Mouse (Mus musculus): ENCODE measurements around the gene Rora. TPM values are rescaled to one million over a fixed set of nuclear protein-coding genes. Genes with fewer than 3 reads are reported as not detected.

Gene Rora
- total and polyA plus RNA-seq, 3 experiments = 39.7 to 94.1 (median 45.9) TPM

DNA sequence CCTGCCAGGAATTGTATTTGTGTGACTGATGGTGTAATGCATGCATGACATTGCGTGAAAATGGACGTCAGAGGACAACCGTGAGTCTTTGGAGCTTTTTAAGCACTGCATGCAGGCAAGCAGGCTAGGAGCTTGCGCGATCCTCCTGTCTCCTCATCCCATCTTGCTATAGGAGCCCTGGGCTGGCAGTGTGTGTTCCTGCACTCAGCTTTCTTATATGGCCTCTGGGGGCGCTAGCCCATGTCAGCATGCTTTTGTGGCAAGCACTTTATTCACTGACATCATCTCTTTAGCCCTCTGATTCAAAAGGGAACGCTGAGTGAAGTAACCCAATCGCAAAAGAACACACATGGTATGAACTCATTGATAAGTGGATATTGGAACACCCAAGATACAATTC, 105.7 kb downstream of the Rora start:
- DNase-seq = no peak

DNA sequence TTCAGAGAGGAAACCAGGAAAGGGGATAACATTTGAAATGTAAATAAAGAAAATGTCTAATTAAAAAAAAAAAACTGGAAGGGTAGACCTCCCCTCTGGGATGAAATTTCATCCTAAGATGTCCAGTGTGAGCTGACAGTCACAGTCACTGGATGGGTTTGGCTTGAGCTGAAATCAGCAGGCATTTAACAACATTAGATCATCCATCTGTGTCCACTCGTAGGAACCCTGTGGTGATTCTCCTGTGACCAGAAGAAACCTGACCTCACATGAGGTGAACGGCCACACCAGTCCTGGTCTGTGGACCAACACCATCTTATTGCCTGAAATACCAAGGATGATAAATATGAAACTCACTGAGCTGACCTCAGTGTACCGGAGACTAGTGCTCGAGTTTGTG, 106.7 kb downstream of the Rora start:
- no peak for DNase-seq

DNA sequence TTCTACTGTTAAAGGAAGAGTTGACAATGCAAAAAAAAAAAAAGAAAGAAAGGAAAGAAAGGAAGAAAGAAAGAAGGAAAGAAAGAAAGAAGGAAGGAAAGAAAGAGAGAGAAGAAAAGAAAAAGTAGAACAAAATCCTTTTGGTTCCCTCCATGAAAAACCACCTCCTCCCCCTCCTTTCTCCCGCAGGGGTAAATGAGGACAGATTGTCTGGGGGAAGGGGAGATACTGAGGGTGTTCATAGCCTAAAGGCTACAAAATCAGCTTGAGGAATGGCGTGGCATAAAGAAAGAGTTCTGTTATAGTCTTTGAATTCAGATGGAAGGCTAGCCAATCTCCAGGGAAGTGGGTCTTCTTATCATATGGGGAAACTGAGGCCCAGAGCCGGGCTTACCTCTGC, 107.3 kb downstream of the Rora start:
- DNase-seq = no peak

DNA sequence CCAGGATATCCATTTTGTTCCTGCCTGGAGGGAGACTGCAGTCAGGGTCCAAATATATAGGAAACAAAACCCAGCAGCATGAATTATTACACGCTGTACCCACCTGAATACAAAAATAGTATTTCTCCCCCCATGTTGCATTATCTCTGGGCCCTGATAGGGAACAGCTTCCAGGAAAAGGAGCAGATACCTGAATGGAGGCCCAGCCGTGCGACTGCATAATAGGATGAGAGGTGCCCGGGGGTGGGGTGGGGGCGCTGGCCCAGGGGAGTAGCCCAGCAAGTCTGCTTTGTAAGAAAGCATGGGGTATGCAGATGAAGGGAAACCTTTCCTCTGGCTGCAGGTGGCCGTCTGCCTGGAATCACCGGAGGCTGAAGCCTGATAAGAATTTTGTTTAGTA, 108.1 kb downstream of the Rora start:
- no peak for DNase-seq

DNA sequence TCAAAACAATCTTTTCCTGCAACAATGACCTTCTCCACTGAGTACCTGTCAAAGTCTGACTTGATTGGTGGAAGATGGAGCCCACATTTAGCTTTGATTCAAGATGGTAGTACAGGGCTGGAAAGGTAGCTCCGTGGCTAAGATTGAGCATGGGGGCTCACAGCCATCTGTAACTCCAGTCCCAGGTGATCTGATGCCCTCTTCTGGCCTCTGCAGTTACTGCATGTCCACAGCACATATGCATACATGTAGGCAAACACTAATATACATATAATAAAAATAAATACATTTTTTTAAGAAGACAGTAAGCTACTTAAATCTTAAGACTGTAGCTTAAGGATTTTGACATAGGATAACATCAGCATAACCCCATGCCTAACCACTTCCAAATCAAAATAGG, 112.0 kb downstream of the Rora start:
- DNase-seq = no peak

DNA sequence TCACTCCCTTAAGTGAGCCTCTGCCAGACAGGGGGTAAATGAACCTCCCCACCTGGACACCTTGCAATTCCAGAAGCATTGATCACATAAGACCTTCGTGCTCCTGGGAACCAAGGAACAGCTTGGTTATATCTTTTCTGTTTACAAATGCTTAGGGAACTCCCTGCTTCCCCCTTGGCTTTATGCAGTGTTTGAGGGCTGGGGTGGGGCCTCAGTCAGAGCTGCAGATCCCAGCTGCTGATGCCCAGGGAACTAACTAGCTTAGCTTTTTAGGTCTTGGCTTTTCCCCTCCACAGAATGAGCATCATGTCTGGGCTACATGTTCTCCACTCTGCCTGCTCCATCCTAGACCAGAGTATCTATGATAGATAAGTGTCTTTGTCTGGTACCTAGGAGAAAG, 116.1 kb downstream of the Rora start:
- DNase-seq = no peak

DNA sequence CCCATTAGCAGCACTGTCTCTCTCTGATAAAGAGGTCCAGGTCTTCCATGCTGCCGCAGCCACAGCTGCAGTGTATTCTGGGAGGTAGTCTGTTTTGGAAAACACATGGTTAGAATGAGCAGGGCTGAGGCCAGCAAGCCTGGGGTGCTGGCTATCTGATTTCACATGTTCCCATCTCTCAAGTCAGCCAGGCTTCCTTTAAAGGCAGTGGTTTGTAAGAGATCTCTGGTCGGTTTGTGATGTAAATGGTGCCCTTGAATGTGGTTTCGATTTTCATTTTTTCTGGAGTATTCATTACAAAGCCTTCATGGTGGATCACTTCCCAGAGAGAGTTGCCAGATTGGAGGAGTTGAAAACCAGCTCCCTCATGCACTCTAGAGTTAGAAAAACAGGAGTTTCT, 117.8 kb downstream of the Rora start:
- no peak for DNase-seq

DNA sequence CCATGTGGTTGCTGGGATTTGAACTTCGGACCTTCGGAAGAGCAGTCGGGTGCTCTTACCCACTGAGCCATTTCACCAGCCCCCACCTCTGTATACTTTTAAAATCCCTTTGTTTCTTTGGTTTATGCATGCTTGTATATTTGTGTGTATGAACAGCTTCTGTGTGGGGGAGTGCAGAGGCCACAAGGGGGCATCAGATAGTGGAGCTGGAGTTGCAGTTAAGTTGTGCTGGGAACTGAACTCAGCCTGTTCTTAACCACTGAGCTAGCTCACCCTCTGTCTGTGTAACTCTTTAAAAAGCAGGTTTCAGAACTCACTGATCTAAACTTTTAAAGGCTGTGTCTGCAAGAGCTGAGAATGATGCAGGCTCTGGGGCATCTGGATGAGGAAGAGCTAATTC, 120.2 kb downstream of the Rora start:
- DNase-seq = no peak

DNA sequence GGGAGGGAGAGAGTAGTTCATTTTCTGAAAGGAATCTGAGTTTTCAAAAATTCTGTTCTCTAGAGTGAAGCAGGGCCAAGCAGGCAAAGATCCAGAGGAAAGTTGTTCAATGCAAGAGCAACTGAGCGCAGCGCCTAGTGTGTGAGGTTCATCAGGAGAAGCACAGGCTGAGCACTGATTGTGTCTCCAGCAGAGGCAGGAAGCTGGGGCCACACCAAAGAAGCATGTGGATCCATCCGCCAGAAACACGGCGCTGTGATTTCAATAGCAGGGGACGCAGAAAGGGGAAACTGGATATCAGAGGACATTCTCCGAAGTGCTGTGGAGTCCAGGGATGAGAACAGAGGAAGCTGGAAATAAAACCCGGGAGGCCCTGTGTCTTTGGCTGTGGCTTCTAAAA, 128.4 kb downstream of the Rora start:
- DNase-seq = no peak

DNA sequence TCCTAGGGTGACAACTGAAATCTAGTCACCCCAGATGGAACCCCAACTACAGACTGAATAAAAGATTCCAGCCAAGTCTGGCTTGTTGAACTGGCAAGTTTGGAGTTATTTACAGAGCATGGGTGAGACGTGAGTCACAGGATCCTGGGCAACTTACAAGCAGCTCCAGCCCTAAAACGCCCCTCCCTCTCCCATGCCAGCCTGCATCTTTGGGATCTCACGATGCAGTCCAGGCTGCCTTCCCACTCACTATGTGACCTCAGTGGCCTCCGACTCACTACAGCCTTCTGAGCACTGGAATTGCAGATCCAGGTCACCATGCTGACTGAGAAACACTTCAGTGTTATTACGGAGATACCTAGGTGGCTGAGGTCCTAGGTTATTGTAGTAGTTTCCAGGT, 129.0 kb downstream of the Rora start:
- DNase-seq = peak; percentile 44

DNA sequence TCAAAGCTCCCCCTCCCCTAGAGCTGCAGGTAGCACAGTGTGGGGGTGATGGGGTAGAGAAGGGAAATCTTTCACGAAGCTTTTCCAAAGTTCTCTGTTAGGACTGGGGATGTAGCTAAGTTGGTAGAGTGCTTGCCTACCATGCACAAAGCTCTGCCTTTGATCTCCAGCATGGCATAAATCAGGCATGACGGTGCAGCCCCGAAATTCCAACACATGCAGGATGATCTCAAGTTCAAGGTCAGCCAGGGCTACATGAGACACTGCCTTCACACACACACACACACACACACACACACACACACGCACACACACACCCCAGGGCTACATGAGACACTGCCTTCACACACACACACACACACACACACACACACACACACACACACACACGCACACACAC, 129.7 kb downstream of the Rora start:
- DNase-seq = peak; percentile 66

DNA sequence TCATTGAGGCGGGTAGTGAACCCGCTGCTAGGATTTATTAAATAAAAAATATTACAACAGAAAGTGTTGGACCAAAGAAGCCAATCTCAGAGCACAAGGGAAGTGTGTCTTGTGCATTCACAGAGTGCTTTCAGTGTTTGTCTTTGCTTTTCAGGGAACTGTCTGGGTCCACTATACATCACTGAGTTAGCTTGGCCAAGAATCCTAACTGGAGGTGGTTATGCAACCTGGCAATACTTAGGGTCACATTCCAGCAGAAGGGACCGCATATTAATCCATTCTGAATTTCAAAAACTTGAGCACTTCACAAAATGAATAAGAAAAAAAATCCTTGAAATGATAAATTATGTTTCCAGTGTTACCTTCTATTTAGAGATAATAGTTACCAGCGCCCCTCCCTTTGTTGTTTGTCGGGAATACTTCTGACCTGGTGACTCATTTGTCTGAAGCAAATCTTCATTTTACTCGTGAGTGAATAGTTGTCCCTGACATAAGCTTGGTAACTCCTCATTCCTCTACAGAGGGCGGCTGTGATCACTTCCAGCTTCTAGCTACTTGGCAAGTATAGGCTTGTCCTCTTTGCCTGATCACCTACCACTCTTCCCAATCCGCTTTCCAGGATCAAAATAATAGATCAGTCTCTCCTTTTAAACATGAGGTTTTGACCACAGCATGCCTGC, 133.2 kb downstream of the Rora start:
- DNase-seq = peak; percentile 64

DNA sequence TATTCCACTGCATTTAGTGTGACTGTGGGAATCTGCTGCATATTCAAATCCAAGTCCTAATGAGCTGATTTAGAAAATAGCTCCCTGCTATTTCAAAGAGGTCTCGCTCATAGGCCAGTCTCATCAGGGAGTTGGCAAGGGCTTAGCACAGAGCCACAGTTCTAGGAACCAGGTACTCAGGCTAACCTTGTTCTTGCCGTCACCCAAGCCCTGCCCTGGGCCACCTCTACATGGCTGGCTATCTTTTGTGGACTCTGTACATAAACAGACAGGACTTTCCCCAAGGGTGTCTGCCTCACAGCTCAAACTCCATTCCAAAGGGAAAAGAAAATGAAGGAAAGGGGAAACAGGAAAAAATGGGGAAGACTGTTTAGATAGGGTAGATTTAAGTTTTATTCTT, 134.1 kb downstream of the Rora start:
- no peak for DNase-seq

DNA sequence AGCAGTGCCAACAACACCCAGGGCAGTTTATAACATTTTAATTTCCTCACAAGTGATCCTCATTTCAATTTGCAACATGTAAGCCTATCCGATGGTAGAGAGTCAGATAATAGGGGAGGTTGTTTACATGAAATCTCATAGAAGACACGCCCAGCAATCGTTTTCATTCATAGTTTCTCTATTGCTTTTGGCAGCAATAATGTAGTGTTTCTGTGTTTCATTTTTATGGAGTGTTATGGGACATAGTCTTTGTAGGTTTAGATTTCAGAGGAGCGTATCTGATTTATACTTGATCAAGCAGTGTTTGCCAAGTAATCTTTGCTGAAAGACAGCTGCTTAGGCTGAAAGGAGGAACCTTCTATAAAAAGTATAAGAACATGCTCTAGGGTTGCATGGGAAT, 137.3 kb downstream of the Rora start:
- no peak for DNase-seq

DNA sequence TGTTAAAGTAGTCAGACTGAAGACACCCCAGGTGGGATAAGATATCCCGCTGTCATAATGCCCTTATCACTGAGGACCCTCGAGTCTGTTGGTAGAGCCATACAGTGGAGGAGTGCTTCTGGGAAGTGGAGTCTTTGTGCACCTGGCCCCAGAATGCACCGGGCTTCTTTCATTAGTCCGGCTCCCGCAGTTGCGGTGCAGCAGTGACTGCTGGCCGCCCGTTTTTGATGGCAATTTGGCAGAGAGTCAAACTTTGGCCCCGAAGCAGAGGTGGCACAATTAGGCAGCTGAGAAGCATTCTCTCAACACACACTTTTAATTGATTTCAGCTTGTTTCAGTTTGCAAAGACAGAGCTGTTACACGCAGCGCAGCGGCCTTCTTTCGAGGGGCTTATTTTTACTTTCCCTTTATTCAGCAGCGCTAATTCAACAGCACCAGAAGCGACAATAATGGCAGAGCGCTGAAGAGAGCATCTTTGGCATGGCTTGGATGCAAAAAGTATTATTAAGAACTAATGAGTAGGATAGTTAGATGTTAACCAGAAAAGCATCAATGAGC, 138.5 kb downstream of the Rora start:
- DNase-seq = no peak

DNA sequence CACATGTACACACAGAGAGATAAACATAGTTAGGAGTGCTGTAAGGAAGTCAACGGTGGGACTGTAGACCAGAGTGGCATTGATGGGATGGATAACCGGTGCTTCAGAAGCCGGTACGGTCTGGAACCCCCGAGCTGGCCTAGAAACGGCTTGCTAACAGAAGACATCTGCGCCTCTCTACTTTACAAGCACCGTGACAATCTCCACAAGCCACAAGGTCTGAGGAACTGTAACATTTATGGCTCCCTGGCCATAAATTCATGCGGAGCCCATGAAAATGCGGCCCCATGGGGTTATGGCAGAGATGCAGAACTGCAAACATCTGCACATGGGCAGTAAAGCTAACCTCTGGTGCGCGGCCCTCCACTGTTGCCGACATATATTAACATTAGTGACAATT, 141.7 kb downstream of the Rora start:
- no peak for DNase-seq

DNA sequence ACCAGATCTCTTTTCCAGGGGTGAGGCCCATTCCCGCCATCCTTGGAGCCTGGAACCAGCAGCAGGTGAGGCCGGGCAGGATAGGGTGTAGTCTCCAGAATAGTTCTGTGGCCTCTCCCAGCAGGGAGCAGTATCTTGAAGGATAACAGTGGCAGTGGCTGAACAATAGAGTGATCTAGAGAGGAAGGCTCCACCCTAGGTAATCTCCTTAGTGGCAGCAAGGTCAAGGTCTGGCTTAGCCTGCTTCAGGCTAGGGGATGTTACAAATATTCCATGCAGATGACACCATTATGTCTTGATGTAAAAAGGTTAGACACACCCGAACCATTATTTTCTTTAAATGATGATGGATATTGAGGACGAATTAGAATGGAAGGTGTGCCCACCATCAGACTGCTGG, 144.6 kb downstream of the Rora start:
- DNase-seq = no peak

DNA sequence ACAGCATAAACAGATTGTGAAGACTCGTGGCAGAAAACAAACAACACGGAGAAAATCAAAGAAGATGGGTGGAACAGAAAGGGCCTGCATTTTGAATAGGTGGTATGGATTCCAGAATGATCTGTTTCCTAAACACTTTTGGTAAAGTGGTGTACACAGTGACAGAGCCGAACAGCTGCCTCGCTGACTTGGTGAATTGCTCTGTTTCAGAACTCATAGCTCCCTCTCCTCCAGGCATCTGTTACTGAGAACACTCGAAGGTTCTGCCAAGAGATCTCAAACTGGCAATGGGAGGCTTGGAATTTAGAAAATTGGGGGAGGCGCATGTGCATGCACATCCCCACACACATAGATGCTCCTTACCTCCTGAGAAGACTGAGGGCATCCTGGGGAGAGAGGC, 145.5 kb downstream of the Rora start:
- no peak for DNase-seq

DNA sequence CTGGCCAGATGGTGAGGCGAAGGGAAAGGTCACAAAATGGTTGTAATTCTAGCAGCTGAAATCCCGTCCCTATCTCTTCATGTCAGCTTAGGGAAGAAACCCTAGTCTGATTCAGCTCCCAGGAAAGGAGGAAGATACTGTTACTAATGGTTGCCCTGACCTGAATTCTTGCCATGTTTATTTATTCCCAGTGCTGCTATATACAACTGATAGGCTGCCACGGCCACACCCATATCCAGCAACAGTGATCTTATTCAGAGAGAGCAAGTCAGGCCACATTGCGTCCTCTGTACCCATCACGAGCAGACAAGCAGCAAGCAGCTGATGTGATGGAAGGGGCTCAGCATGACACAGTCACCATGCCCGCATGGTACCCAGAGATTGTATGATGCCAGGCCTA, 150.6 kb downstream of the Rora start:
- DNase-seq = no peak

DNA sequence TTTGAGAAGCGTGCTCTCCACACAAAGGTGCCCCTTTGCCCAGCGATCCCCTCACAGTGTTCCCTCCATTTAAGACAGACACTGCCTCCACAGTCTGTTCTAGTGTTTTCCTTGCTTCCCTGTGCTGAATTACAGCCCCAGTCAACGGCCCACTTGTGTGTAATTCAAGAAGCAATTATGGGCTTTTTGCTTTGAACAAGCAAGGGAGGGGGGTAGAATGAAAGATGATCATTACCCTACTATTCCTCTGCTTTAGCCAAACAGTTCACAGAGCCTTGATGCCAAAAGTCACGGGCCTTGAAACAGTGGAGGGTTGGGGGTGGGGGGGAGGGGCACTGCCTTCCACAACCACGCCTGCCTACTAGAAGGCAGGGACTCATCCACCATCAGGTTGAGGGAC, 152.2 kb downstream of the Rora start:
- DNase-seq = no peak

DNA sequence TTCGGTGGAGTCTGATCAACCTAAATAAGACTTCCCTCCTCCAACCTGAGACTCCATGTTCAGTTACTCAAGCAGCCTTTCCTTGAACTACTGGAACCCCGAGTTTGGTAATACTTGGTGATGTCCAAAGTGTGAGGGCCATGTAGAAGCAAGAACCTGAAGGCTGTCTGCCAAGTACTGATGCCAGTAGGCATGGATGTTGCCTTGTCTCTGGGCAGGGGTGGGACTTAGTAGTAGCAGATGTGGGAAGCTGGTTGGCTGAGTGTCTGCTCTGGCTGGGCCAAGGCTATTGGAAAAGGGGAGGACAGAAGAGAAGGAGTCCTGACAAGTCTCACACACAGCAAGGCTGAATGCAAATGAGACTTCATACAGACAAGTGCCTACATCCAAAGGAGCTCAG, 154.1 kb downstream of the Rora start:
- peak; percentile 52 for DNase-seq

DNA sequence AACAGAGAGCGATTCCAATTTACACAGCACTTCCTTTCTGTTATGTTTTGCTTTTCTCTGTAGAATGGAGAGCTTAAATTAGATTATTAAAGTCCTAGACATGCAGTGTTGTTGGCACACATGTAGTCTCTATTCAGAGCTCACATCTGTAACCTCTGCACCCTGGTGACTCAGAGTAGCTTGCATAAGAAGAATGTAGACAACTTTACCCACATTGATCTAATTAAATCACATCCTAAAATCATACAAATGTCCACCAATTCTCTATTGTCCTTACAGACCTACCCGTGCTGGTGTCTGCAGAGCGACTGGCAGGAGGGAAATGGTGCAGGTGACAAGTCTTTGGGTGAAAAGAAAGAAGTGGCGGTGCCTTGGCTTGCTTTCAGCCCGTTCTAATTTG, 155.9 kb downstream of the Rora start:
- DNase-seq = no peak

DNA sequence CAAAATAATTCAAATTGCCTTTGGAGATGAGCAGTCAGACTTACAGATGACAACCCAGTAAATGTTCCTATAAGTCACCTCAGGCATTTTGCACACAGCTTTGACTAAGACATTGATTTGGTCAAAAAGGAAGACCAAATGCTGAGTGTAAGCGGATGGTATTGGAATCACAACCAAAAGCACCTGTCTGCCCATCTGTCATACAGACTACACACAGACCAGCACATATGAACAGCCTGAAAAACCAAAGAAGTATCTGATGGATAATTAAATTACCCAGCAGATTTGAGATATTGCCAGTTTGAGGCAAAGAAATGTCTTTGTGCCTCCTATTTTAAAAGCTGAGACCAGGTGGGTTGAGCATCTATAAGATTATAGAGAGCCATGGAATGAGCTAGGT, 161.1 kb downstream of the Rora start:
- DNase-seq = no peak

DNA sequence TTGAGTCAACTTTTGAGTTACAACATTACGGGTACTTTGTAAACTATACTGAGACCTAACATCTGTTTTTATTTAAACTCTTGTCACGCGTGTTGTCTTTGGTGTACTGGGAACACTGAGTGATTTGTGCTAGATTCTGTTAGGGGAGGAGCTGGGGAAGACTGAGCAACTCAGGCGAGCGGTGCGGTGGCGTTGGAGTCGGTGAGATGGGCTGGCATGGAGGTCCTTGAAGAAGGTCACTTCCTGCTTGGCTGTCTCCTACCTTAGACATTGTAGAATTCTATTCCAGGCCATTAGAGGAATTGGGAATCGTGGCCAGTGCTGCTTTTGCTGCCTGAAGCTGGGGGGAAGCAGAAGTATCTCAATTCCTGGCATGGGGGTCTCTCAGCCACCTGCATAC, 162.3 kb downstream of the Rora start:
- no peak for DNase-seq

DNA sequence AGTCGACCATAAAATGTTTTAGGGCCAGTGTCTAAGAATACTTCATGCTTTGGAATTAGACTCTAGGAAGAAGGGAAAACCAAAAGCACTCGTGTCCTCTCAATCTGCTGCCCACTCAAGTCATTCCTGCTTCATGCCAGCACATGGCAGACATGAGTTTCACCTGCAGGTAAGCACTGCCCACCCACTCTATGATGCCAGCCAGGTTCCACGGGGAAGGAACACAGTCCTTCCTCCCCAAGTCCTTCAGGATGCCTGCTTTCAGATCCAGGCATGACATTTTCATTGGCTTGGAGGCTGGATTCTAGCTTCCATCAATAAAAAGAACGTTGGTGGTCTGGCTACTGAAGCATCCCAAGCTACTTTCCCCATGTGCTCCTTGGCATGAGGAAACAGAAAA, 166.4 kb downstream of the Rora start:
- DNase-seq = no peak
